Mouse (Mus musculus): ENCODE results near the gene Ankrd27. TPM values are rescaled to one million over a fixed set of nuclear protein-coding genes. Genes with fewer than 3 reads are reported as not detected.

The Ankrd27 gene
- total and polyA plus RNA-seq, 3 experiments, result 130 to 248 (median 202) TPM

DNA sequence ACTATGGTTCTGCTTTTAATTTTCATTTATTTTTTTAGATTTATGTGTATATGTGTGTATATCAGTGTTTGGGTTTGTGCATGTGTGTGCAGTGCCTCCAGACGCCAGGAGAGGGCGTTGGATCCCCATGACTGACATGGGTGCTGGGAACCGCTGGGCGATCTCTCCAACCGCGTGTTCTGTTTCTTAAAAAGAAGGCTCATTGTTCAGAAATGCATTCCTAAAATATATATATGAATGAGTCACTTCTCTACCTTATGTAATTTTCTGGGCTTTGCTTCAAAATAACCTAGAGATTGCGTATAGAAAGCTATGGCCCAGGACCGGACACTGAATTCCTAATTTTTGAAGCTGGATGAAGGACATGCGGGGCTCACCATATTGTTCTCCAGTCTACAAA is 13.4 kb downstream of the Ankrd27 start:
- no peak for DNase-seq (ENCODE audit: low spot score)
- H3K4me3 ChIP-seq (ENCODE audit: low read depth, low read length), result no peak overlapping the region
- no peak for ATAC-seq (ENCODE audit: extremely low read depth, insufficient number of reproducible peaks, low FRiP score, poor library complexity, severe bottlenecking)
- peaks cover 96% of the 10 kb centered on the region for H3K36me3 ChIP-seq (replicated peaks)
- no peak for TF ChIP-seq POLR2AphosphoS5 (IDR thresholded peaks at IDR 0.05; ENCODE audit: insufficient replicate concordance, low read depth, low read length)
- TF ChIP-seq GATA2 (IDR thresholded peaks at IDR 0.05; ENCODE audit: borderline replicate concordance, low read depth, low read length), result no peak
- no peak for TF ChIP-seq TAL1 (conservative IDR thresholded peaks at IDR 0.05; ENCODE audit: low read depth, low read length)
- no peak for TF ChIP-seq CTCF (IDR thresholded peaks at IDR 0.05; ENCODE audit: low read depth, low read length)
- no peak for TF ChIP-seq GATA1 (IDR thresholded peaks at IDR 0.05; ENCODE audit: borderline replicate concordance, low read length)
- H3K27me3 ChIP-seq (ENCODE audit: insufficient read depth, low read length), result no peaks in the 10 kb centered on the region
- H3K9me3 ChIP-seq (replicated peaks), result no peaks in the 10 kb centered on the region
- peaks cover 74% of the 10 kb centered on the region for H3K4me1 ChIP-seq (ENCODE audit: insufficient read depth, low read depth, low read length)

DNA sequence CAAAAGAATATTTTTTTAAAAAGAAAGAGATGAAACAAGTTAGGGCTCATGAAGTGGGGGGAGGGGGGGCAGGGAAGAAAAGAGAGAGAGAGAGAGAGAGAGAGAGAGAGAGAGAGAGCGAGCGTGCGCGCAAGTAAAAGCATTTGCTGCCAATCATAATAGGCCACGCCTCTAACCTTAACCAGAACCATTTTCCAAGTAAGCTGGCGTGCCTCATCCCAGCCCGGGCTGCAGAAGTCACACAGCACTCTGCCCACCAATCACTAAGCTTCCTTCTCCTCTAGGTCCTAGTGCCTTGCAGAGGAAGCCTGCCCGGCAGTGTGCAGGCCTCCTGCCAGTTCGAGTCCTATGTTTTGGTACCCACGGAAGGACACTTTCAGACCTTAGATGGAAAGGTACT is 14.0 kb downstream of the Ankrd27 start:
- TF ChIP-seq GATA1 (IDR thresholded peaks at IDR 0.05; ENCODE audit: borderline replicate concordance, low read length) (no peak), CTCF (IDR thresholded peaks at IDR 0.05; ENCODE audit: low read depth, low read length) (no peak), GATA2 (IDR thresholded peaks at IDR 0.05; ENCODE audit: borderline replicate concordance, low read depth, low read length) (no peak)
- ATAC-seq (ENCODE audit: extremely low read depth, insufficient number of reproducible peaks, low FRiP score, poor library complexity, severe bottlenecking), result no peak
- H3K4me1 ChIP-seq (ENCODE audit: insufficient read depth, low read depth, low read length), result peaks cover 70% of the 10 kb centered on the region
- H3K9me3 ChIP-seq (replicated peaks), result no peaks in the 10 kb centered on the region
- peak overlapping the region; percentile 49; the same call in 1 of the 2 replicates for H3K4me3 ChIP-seq (ENCODE audit: low read depth, low read length)
- no peaks in the 10 kb centered on the region for H3K27me3 ChIP-seq (ENCODE audit: insufficient read depth, low read length)
- peaks cover 95% of the 10 kb centered on the region for H3K36me3 ChIP-seq (replicated peaks)
- DNase-seq (ENCODE audit: low spot score), result no peak

GRCm38 (mm10) chr7:35601106-35601505 is 15.1 kb downstream of the Ankrd27 start:
- Histone ChIP-seq H3K27me3 (ENCODE audit: insufficient read depth, low read length) (no peaks in the 10 kb centered on the region), H3K9me3 (replicated peaks) (no peaks in the 10 kb centered on the region), H3K4me3 (ENCODE audit: low read depth, low read length) (peak overlapping the region; percentile 52; the same call in 1 of the 2 replicates), H3K4me1 (ENCODE audit: insufficient read depth, low read depth, low read length) (peaks cover 65% of the 10 kb centered on the region), H3K36me3 (replicated peaks) (peaks cover 95% of the 10 kb centered on the region)
- no peak for TF ChIP-seq GATA1 (IDR thresholded peaks at IDR 0.05; ENCODE audit: borderline replicate concordance, low read length)
- peak; percentile 78 for TF ChIP-seq TAL1 (conservative IDR thresholded peaks at IDR 0.05; ENCODE audit: low read depth, low read length)
- peak; percentile 97 for ATAC-seq (ENCODE audit: extremely low read depth, insufficient number of reproducible peaks, low FRiP score, poor library complexity, severe bottlenecking)
- DNase-seq (ENCODE audit: low spot score), result peak; percentile 47

- Histone ChIP-seq H3K36me3 (replicated peaks) (peaks cover 95% of the 10 kb centered on the region), H3K4me3 (ENCODE audit: low read depth, low read length) (no peak overlapping the region), H3K27me3 (ENCODE audit: insufficient read depth, low read length) (no peaks in the 10 kb centered on the region), H3K9me3 (replicated peaks) (peaks cover 2% of the 10 kb centered on the region; the same call in 1 of the 2 replicates), H3K4me1 (ENCODE audit: insufficient read depth, low read depth, low read length) (peaks cover 56% of the 10 kb centered on the region)
- DNase-seq (ENCODE audit: low spot score) (no peak), ATAC-seq (ENCODE audit: extremely low read depth, insufficient number of reproducible peaks, low FRiP score, poor library complexity, severe bottlenecking) (no peak)
- TF ChIP-seq CTCF (IDR thresholded peaks at IDR 0.05; ENCODE audit: low read depth, low read length) (no peak), GATA1 (IDR thresholded peaks at IDR 0.05; ENCODE audit: borderline replicate concordance, low read length) (no peak), POLR2AphosphoS5 (IDR thresholded peaks at IDR 0.05; ENCODE audit: insufficient replicate concordance, low read depth, low read length) (no peak), GATA2 (IDR thresholded peaks at IDR 0.05; ENCODE audit: borderline replicate concordance, low read depth, low read length) (no peak), TAL1 (conservative IDR thresholded peaks at IDR 0.05; ENCODE audit: low read depth, low read length) (no peak)
Observed at GRCm38 (mm10) chr7:35602766-35603165, 16.7 kb downstream of the Ankrd27 start.

GRCm38 (mm10) chr7:35606816-35607215 is 20.8 kb downstream of the Ankrd27 start:
- TF ChIP-seq TAL1 (conservative IDR thresholded peaks at IDR 0.05; ENCODE audit: low read depth, low read length) (no peak), GATA2 (IDR thresholded peaks at IDR 0.05; ENCODE audit: borderline replicate concordance, low read depth, low read length) (no peak), POLR2AphosphoS5 (IDR thresholded peaks at IDR 0.05; ENCODE audit: insufficient replicate concordance, low read depth, low read length) (no peak), CTCF (IDR thresholded peaks at IDR 0.05; ENCODE audit: low read depth, low read length) (no peak)
- H3K9me3 ChIP-seq (replicated peaks), result peaks cover 2% of the 10 kb centered on the region; the same call in 1 of the 2 replicates
- no peak overlapping the region for H3K4me3 ChIP-seq (ENCODE audit: low read depth, low read length)
- no peak for DNase-seq (ENCODE audit: low spot score)
- H3K27me3 ChIP-seq (ENCODE audit: insufficient read depth, low read length), result no peaks in the 10 kb centered on the region
- H3K36me3 ChIP-seq (replicated peaks), result peaks cover 96% of the 10 kb centered on the region
- no peak for ATAC-seq (ENCODE audit: extremely low read depth, insufficient number of reproducible peaks, low FRiP score, poor library complexity, severe bottlenecking)
- H3K4me1 ChIP-seq (ENCODE audit: insufficient read depth, low read depth, low read length), result peaks cover 20% of the 10 kb centered on the region

- Histone ChIP-seq H3K9me3 (replicated peaks) (peaks cover 2% of the 10 kb centered on the region; the same call in 1 of the 2 replicates), H3K4me1 (ENCODE audit: insufficient read depth, low read depth, low read length) (peaks cover 17% of the 10 kb centered on the region), H3K36me3 (replicated peaks) (peaks cover 98% of the 10 kb centered on the region), H3K4me3 (ENCODE audit: low read depth, low read length) (no peak overlapping the region), H3K27me3 (ENCODE audit: insufficient read depth, low read length) (no peaks in the 10 kb centered on the region)
- DNase-seq (ENCODE audit: low spot score) (no peak), ATAC-seq (ENCODE audit: extremely low read depth, insufficient number of reproducible peaks, low FRiP score, poor library complexity, severe bottlenecking) (no peak)
- TF ChIP-seq TAL1 (conservative IDR thresholded peaks at IDR 0.05; ENCODE audit: low read depth, low read length), result no peak
- no peak for TF ChIP-seq CTCF (IDR thresholded peaks at IDR 0.05; ENCODE audit: low read depth, low read length)
- TF ChIP-seq POLR2AphosphoS5 (IDR thresholded peaks at IDR 0.05; ENCODE audit: insufficient replicate concordance, low read depth, low read length), result no peak
- TF ChIP-seq GATA2 (IDR thresholded peaks at IDR 0.05; ENCODE audit: borderline replicate concordance, low read depth, low read length), result no peak
- TF ChIP-seq GATA1 (IDR thresholded peaks at IDR 0.05; ENCODE audit: borderline replicate concordance, low read length), result no peak
Observed at GRCm38 (mm10) chr7:35609245-35609644, 23.2 kb downstream of the Ankrd27 start.

GRCm38 (mm10) chr7:35617513-35617912 is 31.5 kb downstream of the Ankrd27 start:
- DNase-seq (ENCODE audit: low spot score), result no peak
- H3K36me3 ChIP-seq (replicated peaks), result peaks cover 100% of the 10 kb centered on the region

More at GRCm38 (mm10) chr7:35617513-35617912, 31.5 kb downstream of the Ankrd27 start:
- Histone ChIP-seq H3K4me1 (ENCODE audit: insufficient read depth, low read depth, low read length) (peaks cover 6% of the 10 kb centered on the region; the same call in 1 of the 2 replicates), H3K4me3 (ENCODE audit: low read depth, low read length) (no peak overlapping the region), H3K27me3 (ENCODE audit: insufficient read depth, low read length) (no peaks in the 10 kb centered on the region), H3K9me3 (replicated peaks) (no peaks in the 10 kb centered on the region)
- ATAC-seq (ENCODE audit: extremely low read depth, insufficient number of reproducible peaks, low FRiP score, poor library complexity, severe bottlenecking), result no peak
- no peak for TF ChIP-seq GATA1 (IDR thresholded peaks at IDR 0.05; ENCODE audit: borderline replicate concordance, low read length)
- TF ChIP-seq CTCF (IDR thresholded peaks at IDR 0.05; ENCODE audit: low read depth, low read length), result no peak
- TF ChIP-seq GATA2 (IDR thresholded peaks at IDR 0.05; ENCODE audit: borderline replicate concordance, low read depth, low read length), result no peak
- TF ChIP-seq TAL1 (conservative IDR thresholded peaks at IDR 0.05; ENCODE audit: low read depth, low read length), result no peak
- TF ChIP-seq POLR2AphosphoS5 (IDR thresholded peaks at IDR 0.05; ENCODE audit: insufficient replicate concordance, low read depth, low read length), result no peak
